Mouse (Mus musculus) cerebellum, adult 11-12 months (tissue): Measurements from ENCODE around the gene Map2k4.

Experiments
- DNase-seq: peaks from one replicate; pipeline ENCODE4 v3.0.0; 2022

Map2k4 gene

DNA sequence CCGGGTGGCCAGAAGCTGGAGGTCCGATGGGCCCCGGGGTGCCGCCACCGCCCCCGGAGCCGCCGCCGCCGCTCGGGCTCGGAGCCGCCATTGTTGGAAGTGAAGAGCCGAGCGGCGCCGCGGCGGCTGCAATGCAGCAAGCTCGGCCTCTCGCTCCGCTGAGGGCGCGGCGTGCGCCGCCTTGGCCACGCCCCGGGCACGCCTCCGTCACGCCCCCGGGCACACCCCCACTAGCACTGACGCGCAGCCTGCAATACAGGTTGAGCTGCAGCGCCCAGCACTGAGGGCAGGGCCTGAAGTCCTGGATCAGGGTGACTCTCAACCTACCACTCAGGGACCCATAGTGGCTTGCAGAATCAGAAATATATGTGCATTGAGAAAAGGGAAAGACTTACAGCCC is at the start of gene Map2k4:
Gene Map2k4, minus strand, starts transcription at position 144 of the 400 bp plus-strand sequence.
- DNase-seq, result peak; percentile 93

GRCm38 (mm10) chr11:65824556-65824955 is 36.5 kb upstream of the Map2k4 start:
- DNase-seq, result no peak

DNA sequence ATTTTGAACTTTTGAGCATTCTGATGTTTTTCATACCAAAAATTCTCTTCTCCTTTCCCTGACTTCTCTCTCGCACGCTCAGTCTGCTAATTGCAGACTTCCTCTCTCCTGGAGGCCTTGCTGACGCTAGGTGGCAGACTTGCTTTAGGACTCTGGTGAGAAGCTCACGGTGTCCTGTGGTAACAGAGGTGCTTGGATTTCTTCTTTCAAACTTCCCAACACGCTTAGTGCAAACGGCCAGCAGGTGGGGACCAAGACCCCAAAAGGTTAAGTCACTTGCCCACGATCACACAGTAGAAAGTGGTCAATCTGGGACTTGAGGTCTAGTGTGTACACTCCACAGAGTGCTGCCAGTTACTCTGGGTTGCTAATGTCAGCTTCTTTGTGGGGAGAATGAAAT is 32.8 kb upstream of the Map2k4 start:
- DNase-seq, result no peak

- DNase-seq, result no peak
Observed at GRCm38 (mm10) chr11:65820280-65820679, 32.2 kb upstream of the Map2k4 start.

DNA sequence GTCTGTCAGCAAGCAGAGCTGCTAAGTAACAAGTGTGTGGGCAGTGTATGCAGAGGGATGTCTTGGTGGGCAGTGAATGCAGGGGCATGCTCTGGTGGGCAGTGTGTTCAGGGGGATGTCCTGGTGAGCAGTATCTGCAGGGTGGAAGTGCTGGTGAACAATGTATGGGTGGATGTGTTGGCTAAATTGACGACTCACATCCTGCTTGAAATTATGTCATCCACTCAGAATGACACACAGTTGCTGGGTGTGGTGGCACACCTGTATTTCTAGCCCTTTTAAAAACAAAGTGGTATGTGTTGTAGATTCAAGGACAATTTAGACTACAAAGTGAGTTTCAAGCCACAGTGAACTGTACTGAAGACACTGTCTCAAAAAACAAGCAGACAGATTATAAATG is 30.1 kb upstream of the Map2k4 start:
- no peak for DNase-seq

DNA sequence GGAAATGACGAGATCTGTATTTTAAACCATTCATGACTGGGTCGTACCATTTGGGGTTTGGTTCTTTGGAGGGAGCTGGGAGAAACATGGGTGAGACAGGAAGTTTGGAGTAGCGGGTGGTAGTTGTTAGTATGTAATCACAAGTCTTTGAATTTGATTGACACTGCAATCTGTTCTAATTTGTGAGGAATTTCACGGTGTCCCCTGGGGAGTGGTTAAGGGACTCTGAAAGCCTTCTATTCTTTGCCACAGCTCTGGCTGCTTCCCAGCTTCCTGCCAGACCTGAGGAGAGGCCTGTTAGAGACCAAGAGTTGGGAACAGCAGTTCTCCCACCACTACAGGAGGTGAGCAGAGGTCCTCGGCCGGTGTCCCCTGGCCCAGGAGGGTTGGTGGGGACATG is 28.1 kb upstream of the Map2k4 start:
- no peak for DNase-seq

GRCm38 (mm10) chr11:65814381-65814780 is 26.3 kb upstream of the Map2k4 start:
- no peak for DNase-seq

DNA sequence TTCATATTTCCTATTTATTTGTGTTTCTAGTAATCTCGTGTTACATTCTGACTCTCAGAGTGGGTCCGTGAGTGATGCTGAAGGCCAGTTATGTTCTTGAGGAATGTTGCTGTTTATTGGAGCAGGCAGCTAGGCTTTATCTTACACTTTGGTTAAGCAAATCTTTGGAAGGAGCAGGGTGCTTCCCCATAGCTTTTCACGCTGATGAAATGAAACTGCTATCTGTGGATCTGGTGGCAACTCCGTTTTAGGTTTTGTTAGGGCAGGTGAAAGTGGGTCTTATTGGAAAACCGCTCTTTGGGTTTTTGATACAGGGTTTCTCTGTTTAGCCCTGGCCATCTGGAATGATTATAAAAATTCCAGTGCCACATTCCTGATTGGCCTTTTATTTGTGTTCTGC is 24.0 kb upstream of the Map2k4 start:
- no peak for DNase-seq

DNA sequence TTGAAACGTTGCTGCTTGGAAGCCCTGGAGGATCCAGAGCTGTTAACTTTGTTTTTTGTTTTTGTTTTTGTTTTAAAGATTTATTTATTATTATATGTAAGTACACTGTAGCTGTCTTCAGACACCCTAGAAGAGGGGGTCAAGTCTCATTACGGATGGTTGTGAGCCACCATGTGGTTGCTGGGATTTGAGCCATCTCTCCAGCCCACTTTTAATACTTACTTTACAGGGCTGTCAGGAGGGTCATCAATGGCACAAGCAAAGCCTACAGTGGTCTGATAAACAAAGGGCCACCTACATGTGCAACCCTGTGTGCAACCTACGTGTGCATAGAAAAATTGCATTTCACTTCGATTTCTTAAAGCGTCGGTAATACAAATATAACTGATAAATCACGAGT is 19.5 kb upstream of the Map2k4 start:
- no peak for DNase-seq

- DNase-seq, result peak; percentile 92
Observed at GRCm38 (mm10) chr11:65806909-65807504, 18.9 kb upstream of the Map2k4 start, which contains the start of gene Zkscan6. TSS of gene Zkscan6 (plus strand) at chr11:65807175.

DNA sequence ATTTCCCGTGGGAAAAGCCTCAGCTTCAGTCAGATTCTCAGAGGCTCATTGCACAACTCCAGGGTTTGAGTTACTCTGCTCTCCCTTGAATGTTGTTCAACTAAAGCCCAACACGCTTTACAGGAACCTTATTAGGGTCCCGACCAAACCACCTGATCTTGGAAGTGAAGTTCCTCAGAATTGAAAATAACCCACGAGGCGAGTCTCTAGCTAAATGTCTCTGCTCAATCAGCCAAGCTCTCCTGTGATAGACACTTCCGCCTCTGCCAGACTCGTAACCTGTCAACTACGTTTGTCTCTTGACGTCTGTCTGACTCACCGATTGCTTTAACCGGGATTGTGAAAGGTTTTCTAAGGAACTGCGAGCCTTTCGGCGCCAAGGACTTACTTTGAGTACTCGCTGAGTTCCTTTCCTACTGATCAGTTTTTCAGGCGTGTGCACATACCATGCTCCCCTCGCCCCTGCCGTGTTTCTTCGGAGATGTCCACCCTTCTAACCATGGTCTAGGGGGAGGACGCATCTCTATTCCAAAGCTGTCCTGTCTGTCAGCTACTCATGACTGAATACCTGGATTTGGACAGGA is 18.3 kb upstream of the Map2k4 start:
- no peak for DNase-seq

- peak; percentile 92 for DNase-seq
Observed at GRCm38 (mm10) chr11:65801899-65802298, 13.8 kb upstream of the Map2k4 start.

DNA sequence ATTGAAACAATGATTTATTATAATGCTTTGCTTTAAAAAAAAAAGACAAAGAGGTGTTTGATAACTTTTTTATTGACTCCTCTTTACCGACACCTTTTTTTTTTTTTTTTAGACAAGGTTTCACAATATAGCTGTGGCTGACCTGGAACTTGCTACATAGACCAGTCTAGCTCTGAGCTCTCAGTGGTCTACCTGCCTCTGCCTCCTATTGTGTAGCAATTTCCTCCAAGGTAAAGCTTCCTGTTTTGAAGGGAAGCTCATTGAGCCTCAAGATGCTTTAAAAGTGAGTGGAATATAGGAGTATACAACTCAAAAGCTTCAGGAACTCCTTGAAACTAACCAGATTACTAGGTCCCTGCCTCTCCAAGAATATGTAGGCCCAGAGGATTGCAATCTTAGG is 7.8 kb upstream of the Map2k4 start:
- no peak for DNase-seq

DNA sequence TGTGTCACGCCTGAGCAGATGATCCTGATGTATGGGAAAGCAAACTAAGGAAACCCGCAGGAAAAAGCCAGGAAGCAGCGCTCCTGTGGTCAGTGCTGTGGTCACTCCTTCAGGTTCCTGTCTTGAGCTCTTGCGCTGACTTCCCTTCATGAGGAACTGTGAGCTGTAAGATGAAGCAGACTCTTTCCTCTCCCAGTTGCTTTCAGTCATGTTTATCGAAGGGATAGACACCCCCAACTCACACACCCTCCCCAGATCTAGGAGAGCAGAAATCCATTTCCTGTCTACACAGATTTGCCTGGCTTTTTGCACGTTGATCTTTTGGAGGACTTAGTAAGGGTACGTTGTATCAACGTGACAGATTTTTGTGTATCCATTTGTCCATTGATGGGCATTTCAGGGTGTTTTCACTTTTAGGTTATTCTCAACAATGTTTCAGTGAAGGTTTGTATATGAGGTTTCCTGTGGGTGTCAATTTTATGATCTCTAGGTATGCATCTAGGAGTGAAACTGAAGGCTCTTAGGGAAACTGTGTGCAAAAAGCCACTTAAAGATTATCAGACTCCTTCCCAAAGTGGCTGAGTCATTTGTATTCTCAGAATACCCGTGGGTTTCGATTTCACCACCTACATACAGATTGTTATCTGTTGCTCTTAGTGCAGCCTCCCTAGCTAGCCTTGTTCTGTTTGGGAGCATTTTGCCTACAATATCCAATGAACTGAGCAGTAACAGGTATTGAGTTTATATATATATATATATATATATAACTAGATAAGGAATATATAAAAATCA is 6.5 kb upstream of the Map2k4 start:
- no peak for DNase-seq

DNA sequence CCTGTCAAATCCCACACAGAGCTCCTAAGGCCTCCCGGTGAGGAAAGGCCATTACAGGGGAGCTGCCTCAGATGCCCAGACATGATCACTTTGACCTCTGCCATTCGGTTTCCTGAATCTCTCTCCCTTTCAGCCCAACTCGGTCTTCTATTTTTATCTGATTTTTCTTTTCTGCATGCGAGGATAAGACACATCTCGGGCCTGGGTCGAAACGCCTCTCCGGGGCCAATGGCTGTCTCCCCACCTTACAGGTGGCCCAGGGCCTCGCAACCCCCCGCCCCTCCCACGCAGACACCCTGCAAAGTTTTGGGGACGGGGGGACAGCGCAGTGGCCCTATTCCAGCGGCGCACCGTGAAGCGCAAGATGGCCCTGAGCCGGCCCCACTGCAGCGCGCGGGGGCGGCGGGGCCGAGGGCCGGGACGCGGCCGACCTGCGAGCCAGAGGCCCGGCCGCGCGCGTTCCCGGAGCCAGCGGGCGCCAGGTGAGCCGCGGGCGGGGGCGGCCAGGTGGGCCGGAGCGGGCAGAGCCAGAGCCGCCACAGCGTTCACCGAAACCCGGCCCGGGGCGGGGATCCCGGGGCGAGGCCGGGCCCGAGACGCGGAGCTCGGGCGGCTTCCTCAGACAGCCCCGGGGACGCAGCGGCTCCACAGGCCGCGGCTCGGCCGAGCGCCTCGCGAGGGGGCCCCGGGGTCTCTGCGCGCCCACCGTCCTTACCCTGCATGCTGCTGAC is 511 bp downstream of the Map2k4 start:
- peak; percentile 68 for DNase-seq

DNA sequence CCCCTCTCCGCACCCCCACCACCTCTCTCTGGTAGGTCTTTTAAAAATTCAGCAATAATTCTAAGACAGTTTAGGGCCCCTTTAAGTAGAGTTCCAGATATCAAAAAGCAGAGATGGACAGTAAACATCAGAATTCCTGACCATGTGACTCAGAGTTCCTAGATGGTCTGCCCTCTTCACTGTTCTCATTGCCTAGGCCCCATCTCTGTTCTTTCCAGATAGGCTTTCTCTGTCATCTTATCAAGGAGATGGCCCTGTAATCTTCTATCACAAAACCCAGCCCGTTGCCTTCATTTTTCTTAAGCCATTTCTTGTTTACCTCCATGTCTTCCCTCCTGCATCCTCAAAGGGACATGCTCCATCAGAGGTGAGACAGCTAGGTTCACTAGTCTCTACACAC is 1.9 kb downstream of the Map2k4 start:
- no peak for DNase-seq

DNA sequence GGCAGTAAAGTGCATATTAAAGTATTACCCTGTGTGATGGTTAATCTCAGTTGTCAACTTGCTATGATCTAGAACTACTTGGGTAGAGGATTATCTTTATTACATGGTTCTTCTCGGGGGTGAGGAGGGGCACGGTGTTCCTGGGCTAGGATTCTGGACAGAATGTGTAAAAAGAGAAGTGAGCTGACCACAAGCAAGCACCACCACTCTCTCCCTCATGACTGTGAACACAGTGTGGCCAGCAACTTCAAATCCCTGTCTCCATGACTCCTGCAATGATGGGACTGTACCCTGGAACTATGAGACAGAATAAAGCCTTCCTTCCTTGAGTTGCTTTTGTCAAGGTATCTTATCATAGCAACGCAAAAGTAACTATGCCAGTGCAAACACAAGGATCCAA is 6.5 kb downstream of the Map2k4 start:
- no peak for DNase-seq

GRCm38 (mm10) chr11:65779578-65779977 is 8.5 kb downstream of the Map2k4 start:
- DNase-seq, result no peak

DNA sequence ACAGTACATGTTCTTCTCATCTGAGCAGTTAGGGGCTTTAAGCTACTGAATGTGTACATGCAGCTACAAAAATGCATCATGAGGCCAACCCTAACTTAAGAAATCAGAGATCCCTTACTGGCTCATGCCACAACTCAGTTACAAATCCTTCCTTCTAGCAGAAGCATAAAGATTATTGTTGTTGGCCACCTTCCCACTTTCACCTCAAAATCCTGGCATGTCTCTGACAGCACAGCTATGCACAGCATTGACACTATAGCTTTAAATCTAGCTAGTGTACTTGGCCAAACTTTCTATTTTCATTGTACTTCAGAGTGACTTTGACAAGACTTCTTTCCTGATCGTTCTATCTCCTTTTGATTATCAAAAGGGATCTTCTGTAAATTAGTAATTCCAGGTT is 9.0 kb downstream of the Map2k4 start:
- DNase-seq, result no peak

DNA sequence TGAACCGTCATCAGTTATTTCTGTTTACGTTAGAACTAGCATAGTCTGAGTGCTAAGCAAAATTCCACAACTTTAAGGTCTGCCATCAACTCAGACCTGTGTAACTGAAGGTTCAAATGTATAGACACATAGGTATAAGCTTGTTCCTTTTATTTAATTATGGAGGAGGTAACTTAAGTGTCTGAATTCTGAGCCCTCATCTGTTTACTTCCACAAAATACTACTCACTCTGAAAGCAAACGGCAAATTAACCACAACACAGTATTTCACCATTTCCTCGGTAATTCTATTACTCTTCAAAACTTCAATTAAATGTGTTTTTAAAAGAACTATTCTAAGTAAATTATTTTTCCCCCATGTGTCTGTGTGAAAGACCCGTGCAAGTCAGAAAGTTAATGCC is 10.3 kb downstream of the Map2k4 start:
- no peak for DNase-seq

GRCm38 (mm10) chr11:65776906-65777611 is 11.0 kb downstream of the Map2k4 start:
- no peak for DNase-seq

- DNase-seq, result no peak
Observed at GRCm38 (mm10) chr11:65773946-65774656, 14.0 kb downstream of the Map2k4 start.
